Mouse (Mus musculus) limb, embryonic 11.5 days (tissue): ENCODE measurements around the gene Trmt13. TPM values are rescaled to one million over a fixed set of nuclear protein-coding genes. Genes with fewer than 3 reads are reported as not detected.

Experiments
- ATAC-seq: fragments of 200-750 bp; cut with Nextera tagmentation; 2 replicates; pipeline ENCODE4 v1.8.0; 2017; ENCODE audit warnings: low read depth; ENCODE audit not compliant: insufficient number of reproducible peaks, low FRiP score, low TSS enrichment
- DNase-seq: peaks from one replicate; pipeline ENCODE4 v3.0.0-alpha.2; 2015; ENCODE audit warnings: low spot score
- H3K27ac ChIP-seq: fragments of 300-500 bp; sonication (generic); replicated peaks from 2 replicates; pipeline ENCODE4 v1.5.1; 2014; ENCODE audit warnings: low read depth, mild to moderate bottlenecking, low read length
- H3K27me3 ChIP-seq: fragments of 300-500 bp; sonication (generic); 2 replicates; pipeline ENCODE4 v1.6.1; 2014; ENCODE audit warnings: mild to moderate bottlenecking, low read length, mixed read lengths; ENCODE audit not compliant: control insufficient read depth, insufficient read depth
- H3K36me3 ChIP-seq: fragments of 300-500 bp; sonication (generic); 2 replicates; pipeline ENCODE4 v1.6.1; 2014; ENCODE audit warnings: mild to moderate bottlenecking, low read length, moderate library complexity, mixed read lengths; ENCODE audit not compliant: control insufficient read depth, insufficient read depth
- H3K4me1 ChIP-seq: fragments of 300-500 bp; sonication (generic); 2 replicates; pipeline ENCODE4 v1.6.1; 2014; ENCODE audit warnings: low read length, mixed read lengths; ENCODE audit not compliant: control insufficient read depth, insufficient read depth
- H3K4me2 ChIP-seq: fragments of 300-500 bp; sonication (generic); 2 replicates; pipeline ENCODE4 v1.6.1; 2014; ENCODE audit warnings: low read depth, mild to moderate bottlenecking, moderate library complexity; ENCODE audit not compliant: severe bottlenecking
- H3K4me3 ChIP-seq: fragments of 300-500 bp; sonication (generic); 2 replicates; pipeline ENCODE4 v1.5.1; 2014; ENCODE audit warnings: low read depth, low read length
- H3K9ac ChIP-seq: fragments of 300-500 bp; sonication (generic); 2 replicates; pipeline ENCODE4 v1.6.1; 2014; ENCODE audit warnings: mild to moderate bottlenecking, low read length
- H3K9me3 ChIP-seq: fragments of 300-500 bp; sonication (generic); 2 replicates; pipeline ENCODE4 v1.6.1; 2016; ENCODE audit warnings: low read length; ENCODE audit not compliant: control insufficient read depth
- WGBS: fragments of 180-500 bp; shearing (Covaris S2); extraction: QIAGEN DNeasy Blood & Tissue Kit; methylation state at CpG from one replicate; pipeline ENCODE4 v1.1.7; 2014; 5-methylcytosine and 5-hydroxymethylcytosine counted together
- polyA plus RNA-seq: library from polyadenylated mRNA; unstranded; fragments of >200 nt; fragmentation: Nextera tagmentation; extraction: Ambion mirVana; gene quantifications from 2 replicates; pipeline ENCODE4 v1.2.1, GENCODE M21; 2014

Trmt13 gene
- polyA plus RNA-seq, 1 experiment from 2014 or later = 26.2 TPM

- no peaks in the 10 kb centered on the region for H3K4me1 ChIP-seq
- WGBS = 86% methylated on average over 5 of the region's 5 CpGs
- no peak overlapping the region for H3K4me3 ChIP-seq
- no peak overlapping the region for H3K9ac ChIP-seq
- no peaks in the 10 kb centered on the region for H3K9me3 ChIP-seq
- no peaks in the 10 kb centered on the region; the same call in 1 of the 2 replicates for H3K36me3 ChIP-seq
- H3K4me2 ChIP-seq = no peak overlapping the region
- no peaks in the 10 kb centered on the region for H3K27me3 ChIP-seq
- ATAC-seq (no peak), DNase-seq (no peak)
- H3K27ac ChIP-seq = no peak overlapping the region
Observed at GRCm38 (mm10) chr3:116653278-116653945, 39.0 kb upstream of the Trmt13 start.

- Histone ChIP-seq H3K9me3 (no peaks in the 10 kb centered on the region), H3K36me3 (peaks cover 3% of the 10 kb centered on the region), H3K9ac (no peak overlapping the region), H3K4me3 (no peak overlapping the region), H3K4me2 (no peak overlapping the region), H3K27me3 (no peaks in the 10 kb centered on the region), H3K4me1 (no peaks in the 10 kb centered on the region), H3K27ac (no peak overlapping the region)
- no peak for ATAC-seq
- no peak for DNase-seq
- WGBS = 86% methylated on average over 3 of the region's 3 CpGs
Observed at GRCm38 (mm10) chr3:116652033-116652446, 37.7 kb upstream of the Trmt13 start.

GRCm38 (mm10) chr3:116650698-116651097, 36.3 kb upstream of the Trmt13 start:
- no peak for DNase-seq
- WGBS = 97% methylated on average over 9 of the region's 9 CpGs
- peaks cover 5% of the 10 kb centered on the region for H3K36me3 ChIP-seq
- no peak for ATAC-seq
- no peaks in the 10 kb centered on the region for H3K4me1 ChIP-seq
- H3K9ac ChIP-seq = no peak overlapping the region
- H3K4me3 ChIP-seq = no peak overlapping the region
- no peak overlapping the region for H3K27ac ChIP-seq
- H3K27me3 ChIP-seq = no peaks in the 10 kb centered on the region
- no peaks in the 10 kb centered on the region for H3K9me3 ChIP-seq
- H3K4me2 ChIP-seq = no peak overlapping the region

GRCm38 (mm10) chr3:116648805-116649204, 34.4 kb upstream of the Trmt13 start:
- no peak overlapping the region for H3K27ac ChIP-seq
- H3K4me3 ChIP-seq = no peak overlapping the region
- ATAC-seq (no peak), DNase-seq (no peak)
- 93% methylated on average over 7 of the region's 7 CpGs for whole genome bisulfite sequencing
- H3K27me3 ChIP-seq = no peaks in the 10 kb centered on the region
- no peak overlapping the region for H3K4me2 ChIP-seq
- peaks cover 7% of the 10 kb centered on the region for H3K36me3 ChIP-seq
- no peaks in the 10 kb centered on the region for H3K4me1 ChIP-seq
- H3K9me3 ChIP-seq = no peaks in the 10 kb centered on the region
- no peak overlapping the region for H3K9ac ChIP-seq

- no peak overlapping the region for H3K4me2 ChIP-seq
- H3K27me3 ChIP-seq = no peaks in the 10 kb centered on the region
- ATAC-seq (no peak), DNase-seq (no peak)
- H3K9me3 ChIP-seq = no peaks in the 10 kb centered on the region
- H3K4me1 ChIP-seq = no peaks in the 10 kb centered on the region
- 95% methylated on average over 1 of the region's 1 CpGs for WGBS
- H3K4me3 ChIP-seq = no peak overlapping the region
- H3K36me3 ChIP-seq = peaks cover 15% of the 10 kb centered on the region
- H3K9ac ChIP-seq = no peak overlapping the region
- H3K27ac ChIP-seq = no peak overlapping the region
Observed at GRCm38 (mm10) chr3:116646387-116646786, 32.0 kb upstream of the Trmt13 start.

GRCm38 (mm10) chr3:116642373-116642772, 28.0 kb upstream of the Trmt13 start:
- H3K9ac ChIP-seq = no peak overlapping the region
- H3K4me2 ChIP-seq = no peak overlapping the region
- DNase-seq (no peak), ATAC-seq (no peak)
- no peak overlapping the region for H3K27ac ChIP-seq
- peaks cover 27% of the 10 kb centered on the region for H3K36me3 ChIP-seq
- 88% methylated on average over 2 of the region's 2 CpGs for WGBS
- H3K4me3 ChIP-seq = no peak overlapping the region
- H3K27me3 ChIP-seq = no peaks in the 10 kb centered on the region
- H3K4me1 ChIP-seq = no peaks in the 10 kb centered on the region
- no peaks in the 10 kb centered on the region for H3K9me3 ChIP-seq

GRCm38 (mm10) chr3:116641811-116642371, 27.5 kb upstream of the Trmt13 start:
- Histone ChIP-seq H3K27me3 (no peaks in the 10 kb centered on the region), H3K4me1 (no peaks in the 10 kb centered on the region), H3K4me2 (no peak overlapping the region), H3K9ac (no peak overlapping the region), H3K4me3 (no peak overlapping the region), H3K36me3 (peaks cover 30% of the 10 kb centered on the region; the same call in 1 of the 2 replicates), H3K9me3 (no peaks in the 10 kb centered on the region), H3K27ac (no peak overlapping the region)
- ATAC-seq (no peak), DNase-seq (no peak)
- 89% methylated on average over 6 of the region's 6 CpGs for WGBS

GRCm38 (mm10) chr3:116640024-116640423, 25.6 kb upstream of the Trmt13 start:
- Histone ChIP-seq H3K9me3 (no peaks in the 10 kb centered on the region), H3K36me3 (peaks cover 26% of the 10 kb centered on the region; the same call in 1 of the 2 replicates), H3K27ac (no peak overlapping the region), H3K4me3 (no peak overlapping the region), H3K4me2 (no peak overlapping the region), H3K27me3 (no peaks in the 10 kb centered on the region), H3K9ac (no peak overlapping the region), H3K4me1 (no peaks in the 10 kb centered on the region)
- DNase-seq (no peak), ATAC-seq (no peak)
- 88% methylated on average over 1 of the region's 1 CpGs for WGBS
